Mouse (Mus musculus) lung, adult 18-20 months (tissue): ENCODE measurements around the gene Gabrb2.

ENCODE experiments used
- DNase-seq, 2 experiments: peaks; one replicate each; pipeline ENCODE4 v3.0.0; 2022; ENCODE audit warnings: mixed read lengths in 2 of 2

Gabrb2 gene

GRCm38 (mm10) chr11:42418996-42419782 lies at the start of gene Gabrb2:
TSS of gene Gabrb2 (plus strand) at chr11:42419757.
- no peak for DNase-seq

- no peak for DNase-seq
These were observed 40.6 kb upstream of the Gabrb2 start for GRCm38 (mm10) chr11:42378983-42379382.

- no peak for DNase-seq
These were observed 33.1 kb upstream of the Gabrb2 start for GRCm38 (mm10) chr11:42386486-42386885.

DNA sequence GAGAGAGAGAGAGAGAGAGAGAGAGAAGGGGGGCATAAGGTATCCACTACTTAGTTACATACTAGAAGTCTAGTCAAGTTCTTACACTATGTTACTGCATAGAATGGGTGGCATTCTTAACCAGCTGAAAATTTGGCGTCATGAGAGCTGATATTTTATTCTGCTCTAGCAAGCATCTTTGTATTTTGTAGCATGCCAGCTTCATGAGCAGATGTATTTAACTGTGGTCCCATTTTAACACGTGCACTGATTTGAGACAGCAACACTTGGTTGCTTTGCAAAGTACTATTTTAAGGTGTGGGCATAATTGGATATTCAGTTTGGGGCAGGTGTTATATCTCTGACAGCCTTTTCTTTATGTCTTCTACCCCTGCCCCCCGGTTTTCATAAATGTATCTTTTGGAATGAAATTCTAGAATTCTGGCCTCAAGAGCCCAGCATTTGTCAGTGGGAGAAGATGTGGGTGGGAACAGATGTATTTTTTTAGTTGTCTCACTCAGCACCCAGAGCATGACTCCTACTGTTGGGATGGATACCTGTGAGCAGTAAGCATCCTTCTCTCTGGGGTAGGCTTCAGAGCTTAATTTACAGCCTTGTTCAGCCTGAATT lies 28.8 kb upstream of the Gabrb2 start:
- DNase-seq = no peak

- DNase-seq = no peak
These were observed 26.1 kb upstream of the Gabrb2 start for GRCm38 (mm10) chr11:42393451-42393850.

DNA sequence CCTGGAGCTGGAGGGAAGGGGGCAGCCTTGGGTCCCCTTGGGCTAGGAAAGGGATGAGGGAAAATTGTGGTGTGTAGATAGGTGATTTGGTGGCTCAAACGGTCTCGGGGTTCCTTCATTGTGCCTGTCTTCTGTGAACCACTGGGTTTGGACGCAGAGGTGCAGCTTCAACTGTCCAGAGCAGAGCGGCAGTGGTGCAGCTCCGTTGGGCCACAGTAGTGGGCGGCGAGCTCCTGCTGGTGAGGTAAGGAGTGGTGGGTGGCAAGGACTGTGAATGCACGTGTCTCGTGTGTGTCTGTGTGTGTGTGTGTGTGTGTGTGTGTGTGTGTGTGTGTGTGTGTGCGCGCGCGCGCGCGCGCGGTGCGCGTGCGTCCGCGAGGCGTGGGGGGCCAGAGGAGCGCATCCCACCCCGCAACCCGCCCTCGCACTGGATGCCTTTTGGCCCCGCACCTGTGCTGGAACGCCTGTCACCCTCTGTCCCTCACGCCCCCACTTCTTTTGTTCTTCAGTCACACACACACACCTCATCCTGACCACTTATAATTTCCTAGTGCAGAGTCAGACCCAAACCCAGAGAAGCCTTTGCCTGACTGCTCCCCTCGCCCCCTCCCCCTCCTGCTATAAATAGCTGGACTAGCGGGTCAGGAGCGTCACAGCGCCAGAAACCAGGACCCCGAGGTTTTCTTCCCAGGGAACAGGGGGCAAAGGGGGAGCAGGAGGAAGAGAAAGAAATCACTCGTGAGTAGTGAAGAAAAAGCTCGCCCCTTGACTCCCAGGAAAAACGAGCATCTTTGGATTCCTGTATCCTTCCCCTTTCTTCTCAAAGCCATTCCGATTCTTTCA lies 455 bp downstream of the Gabrb2 start:
- DNase-seq = no peak

- no peak for DNase-seq
These were observed 1.3 kb downstream of the Gabrb2 start for GRCm38 (mm10) chr11:42420634-42421470.

- DNase-seq = peak in 1 of 2 experiments; percentile 0
These were observed 3.7 kb downstream of the Gabrb2 start for GRCm38 (mm10) chr11:42423231-42423630.

DNA sequence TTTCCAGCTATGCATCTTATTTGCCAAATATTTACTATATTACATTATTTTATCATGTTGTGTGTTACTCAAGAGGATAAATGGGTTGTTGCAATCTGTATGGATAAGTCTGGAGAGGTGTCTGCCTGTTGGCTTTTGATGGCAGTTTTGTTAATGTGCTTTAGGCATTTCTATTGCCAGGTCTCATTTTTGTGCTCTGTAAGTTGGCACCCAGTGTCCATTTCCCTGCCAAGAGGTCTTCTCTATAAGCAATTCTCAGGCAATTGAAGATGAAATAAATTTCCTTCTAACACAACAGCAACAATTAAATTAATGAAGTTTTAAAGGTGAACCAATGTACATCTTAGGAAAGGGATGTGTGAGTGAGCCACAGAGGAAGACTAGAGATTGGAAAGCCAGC lies 11.9 kb downstream of the Gabrb2 start:
- DNase-seq = no peak

- no peak for DNase-seq
These were observed 19.4 kb downstream of the Gabrb2 start for GRCm38 (mm10) chr11:42438978-42439377.

GRCm38 (mm10) chr11:42443641-42444040 lies 24.1 kb downstream of the Gabrb2 start:
- DNase-seq = no peak

DNA sequence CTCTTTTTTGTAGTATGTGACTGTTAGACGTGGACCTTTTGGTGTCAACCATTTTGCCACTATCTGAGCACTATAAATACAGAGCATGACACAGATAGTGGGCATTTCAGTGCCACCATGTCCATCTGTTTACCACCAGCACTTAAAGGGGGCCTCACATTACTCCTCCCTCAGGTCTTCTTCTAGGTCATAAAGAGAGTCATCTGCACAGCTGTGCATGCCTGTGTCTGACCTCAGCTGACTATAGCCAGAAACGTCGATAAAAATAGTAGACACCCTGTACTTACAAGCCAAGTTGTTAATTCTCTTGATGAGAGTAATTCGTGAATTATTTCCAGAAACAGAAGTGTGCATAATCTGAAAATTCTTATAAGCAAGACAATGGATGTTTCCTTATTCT lies 29.4 kb downstream of the Gabrb2 start:
- DNase-seq = no peak

- DNase-seq = no peak
These were observed 44.6 kb downstream of the Gabrb2 start for GRCm38 (mm10) chr11:42464136-42464535.

DNA sequence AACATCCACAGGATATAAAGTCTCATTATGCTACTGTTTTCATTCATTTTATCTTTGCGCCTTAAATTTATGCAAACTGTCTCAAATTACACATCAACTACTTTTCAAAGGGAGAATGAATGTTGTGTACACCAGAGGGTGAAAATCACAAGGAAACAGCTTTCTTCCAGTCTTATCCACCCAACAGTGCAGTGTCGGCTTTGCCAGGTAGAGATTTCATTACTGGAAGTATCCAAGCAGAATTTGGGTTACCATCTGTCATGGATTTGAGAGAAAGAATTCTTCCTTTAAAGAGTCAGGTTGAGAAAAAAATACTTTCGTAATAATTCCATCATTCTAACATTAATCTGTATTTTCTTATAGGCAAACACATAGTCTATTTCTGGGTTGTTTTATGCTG lies 48.8 kb downstream of the Gabrb2 start:
- DNase-seq = no peak

- DNase-seq = no peak
These were observed 55.0 kb downstream of the Gabrb2 start for GRCm38 (mm10) chr11:42474523-42474922.

GRCm38 (mm10) chr11:42487625-42488024 lies 68.1 kb downstream of the Gabrb2 start:
- no peak for DNase-seq

GRCm38 (mm10) chr11:42501166-42501565 lies 81.6 kb downstream of the Gabrb2 start:
- DNase-seq = no peak

DNA sequence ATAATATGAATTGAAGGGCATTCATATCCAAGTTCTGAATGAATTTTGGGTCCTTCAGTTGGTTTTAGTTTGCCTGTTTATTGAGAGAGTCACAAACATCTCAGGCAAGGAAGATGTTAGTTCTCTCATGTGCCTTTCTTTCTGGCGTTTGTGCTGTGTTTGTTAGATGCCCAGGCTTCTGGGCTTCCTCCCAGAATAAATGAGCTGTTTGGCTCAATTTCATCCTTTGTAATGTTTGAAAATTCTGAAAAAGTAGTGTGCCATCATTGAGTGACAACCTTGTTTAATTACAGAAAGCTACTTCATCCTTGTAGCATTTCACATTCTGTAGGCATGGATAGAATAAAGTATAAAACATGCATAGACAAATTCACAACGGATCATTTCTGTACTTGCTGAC lies 85.9 kb downstream of the Gabrb2 start:
- no peak for DNase-seq

DNA sequence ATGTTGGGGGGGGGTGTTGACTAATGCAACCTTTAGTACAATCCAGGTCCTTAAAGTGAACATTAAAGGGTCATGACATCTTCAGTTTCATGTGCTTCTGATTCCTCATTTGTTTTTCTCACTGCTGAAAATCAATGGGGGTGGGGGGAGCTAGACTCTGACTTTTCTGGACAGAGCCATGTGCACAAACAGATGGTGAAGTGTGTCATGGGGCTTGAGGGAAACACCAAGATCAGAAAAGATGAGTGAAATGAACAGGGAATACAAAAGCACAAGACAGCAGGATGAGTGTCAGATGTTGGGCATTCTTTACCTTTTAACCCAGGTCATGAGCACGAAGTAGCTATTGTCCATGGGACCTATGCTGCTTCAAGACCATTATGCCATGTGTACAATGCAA lies 86.4 kb downstream of the Gabrb2 start:
- DNase-seq = no peak

GRCm38 (mm10) chr11:42521960-42522359 lies 102.4 kb downstream of the Gabrb2 start:
- no peak for DNase-seq

- DNase-seq = no peak
These were observed 108.8 kb downstream of the Gabrb2 start for GRCm38 (mm10) chr11:42528226-42528881.

DNA sequence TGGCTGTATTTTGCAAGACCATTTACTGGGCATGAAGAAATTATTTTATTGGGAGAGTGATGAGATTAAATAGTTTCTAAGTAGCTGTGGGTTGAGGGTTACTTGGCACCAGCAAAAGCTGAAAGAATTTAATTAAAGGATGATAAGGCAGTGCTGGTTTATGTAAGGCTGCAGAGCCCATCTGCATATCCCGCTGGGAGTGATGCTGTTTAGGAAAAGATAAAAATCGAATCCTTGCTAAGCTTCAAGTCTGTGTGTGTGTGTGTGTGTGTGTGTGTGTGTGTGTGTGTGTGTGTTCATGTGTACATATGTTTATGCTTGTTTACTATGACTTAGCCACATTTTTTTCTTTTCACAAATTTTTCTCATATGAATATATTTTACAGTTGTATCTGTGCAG lies 113.0 kb downstream of the Gabrb2 start:
- DNase-seq = no peak
